Mouse (Mus musculus): ENCODE measurements at regions not wholly inside any gene's neighbourhood (a gene's known extent, or its start where the extent isn't known, plus 50 kb on each side); places are given as distances from the start of the nearest gene placed in this dataset.

- no peak for DNase-seq (ENCODE audit: low spot score in 2 of 2)
These were observed 73.4 kb upstream of the Nr5a2 start for GRCm38 (mm10) chr1:137033679-137034078.

GRCm38 (mm10) chr1:137023706-137024105, 63.5 kb upstream of the Nr5a2 start:
- DNase-seq (ENCODE audit: low spot score in 2 of 2): no peak

GRCm38 (mm10) chr1:137020528-137020927, 60.3 kb upstream of the Nr5a2 start:
- no peak for DNase-seq (ENCODE audit: low spot score in 2 of 2)

- DNase-seq (ENCODE audit: low spot score in 2 of 2): no peak
These were observed 57.4 kb upstream of the Nr5a2 start for GRCm38 (mm10) chr1:137017642-137018041.

- DNase-seq (ENCODE audit: low spot score in 2 of 2): no peak
These were observed 50.1 kb upstream of the Nr5a2 start for GRCm38 (mm10) chr1:137010240-137010926.

Small RNA genes in the stretch of these regions (microRNA-seq; reads per million reads assigned to microRNA genes)
- gene Mir181a-1 (465 to 972 reads per million in 2 experiments), gene Mir181b-1 (20.1 to 24.0 reads per million in 2 experiments)
